Mouse (Mus musculus): ENCODE results near the gene Slamf8. TPM values are rescaled to one million over a fixed set of nuclear protein-coding genes. Genes with fewer than 3 reads are reported as not detected.

Gene Slamf8
- total RNA-seq (2021) = 1 to 10 TPM in 1 of 2 experiments, under 1 TPM in 1; 0.60 to 1.5 TPM
- long read RNA-seq, experiment 1, partial matches to known transcripts = 0 of 1 reads
- long read RNA-seq, experiment 1, other reads (novel, unspliced or antisense) = 0 of 1 reads
- long read RNA-seq, experiment 2 = 0 reads

- DNase-seq (ENCODE audit: low spot score in 2 of 2) = peak in 1 of 2 experiments; percentile 30
Observed at GRCm38 (mm10) chr1:172590385-172590784, at the start of gene Slamf8. Gene Slamf8, minus strand, starts transcription at chr1:172590568.

GRCm38 (mm10) chr1:172638781-172639180 lies 48.4 kb upstream of the Slamf8 start:
- no peak for DNase-seq (ENCODE audit: low spot score in 2 of 2)

- no peak for DNase-seq (ENCODE audit: low spot score in 2 of 2)
Observed at GRCm38 (mm10) chr1:172637801-172638200, 47.4 kb upstream of the Slamf8 start.

GRCm38 (mm10) chr1:172636266-172636665 lies 45.9 kb upstream of the Slamf8 start:
- no peak for DNase-seq (ENCODE audit: low spot score in 2 of 2)

GRCm38 (mm10) chr1:172635258-172635657 lies 44.9 kb upstream of the Slamf8 start:
- DNase-seq (ENCODE audit: low spot score in 2 of 2) = no peak

GRCm38 (mm10) chr1:172634136-172634535 lies 43.8 kb upstream of the Slamf8 start:
- no peak for DNase-seq (ENCODE audit: low spot score in 2 of 2)

GRCm38 (mm10) chr1:172632451-172633326 lies 42.3 kb upstream of the Slamf8 start, which contains the start of gene Dusp23:
Gene Dusp23, minus strand, starts transcription at chr1:172632962.
- DNase-seq (ENCODE audit: low spot score in 2 of 2) = peak; percentile 94

GRCm38 (mm10) chr1:172631721-172632120 lies 41.4 kb upstream of the Slamf8 start:
- DNase-seq (ENCODE audit: low spot score in 2 of 2) = no peak

GRCm38 (mm10) chr1:172629831-172630230 lies 39.5 kb upstream of the Slamf8 start:
- no peak for DNase-seq (ENCODE audit: low spot score in 2 of 2)

GRCm38 (mm10) chr1:172626306-172626705 lies 35.9 kb upstream of the Slamf8 start:
- DNase-seq (ENCODE audit: low spot score in 2 of 2) = no peak

GRCm38 (mm10) chr1:172624081-172624480 lies 33.7 kb upstream of the Slamf8 start:
- no peak for DNase-seq (ENCODE audit: low spot score in 2 of 2)

- no peak for DNase-seq (ENCODE audit: low spot score in 2 of 2)
Observed at GRCm38 (mm10) chr1:172623599-172623998, 33.2 kb upstream of the Slamf8 start.

- peak; percentile 81 to 84 for DNase-seq (ENCODE audit: low spot score in 2 of 2)
Observed at GRCm38 (mm10) chr1:172619235-172619634, 28.9 kb upstream of the Slamf8 start.

- peak in 1 of 2 experiments; percentile 4 for DNase-seq (ENCODE audit: low spot score in 2 of 2)
Observed at GRCm38 (mm10) chr1:172618141-172618540, 27.8 kb upstream of the Slamf8 start.

- peak in 1 of 2 experiments; percentile 8 for DNase-seq (ENCODE audit: low spot score in 2 of 2)
Observed at GRCm38 (mm10) chr1:172617365-172618076, 27.2 kb upstream of the Slamf8 start.

GRCm38 (mm10) chr1:172616537-172617300 lies 26.4 kb upstream of the Slamf8 start:
- DNase-seq (ENCODE audit: low spot score in 2 of 2) = peak in 1 of 2 experiments; percentile 11

GRCm38 (mm10) chr1:172615412-172615811 lies 25.0 kb upstream of the Slamf8 start:
- no peak for DNase-seq (ENCODE audit: low spot score in 2 of 2)

- no peak for DNase-seq (ENCODE audit: low spot score in 2 of 2)
Observed at GRCm38 (mm10) chr1:172614654-172615053, 24.3 kb upstream of the Slamf8 start.

GRCm38 (mm10) chr1:172612745-172613144 lies 22.4 kb upstream of the Slamf8 start:
- no peak for DNase-seq (ENCODE audit: low spot score in 2 of 2)

GRCm38 (mm10) chr1:172611304-172611703 lies 20.9 kb upstream of the Slamf8 start:
- DNase-seq (ENCODE audit: low spot score in 2 of 2) = no peak

GRCm38 (mm10) chr1:172602326-172602725 lies 12.0 kb upstream of the Slamf8 start, which contains the start of gene Fcrl6:
Gene Fcrl6, minus strand, starts transcription at chr1:172602551.
- no peak for DNase-seq (ENCODE audit: low spot score in 2 of 2)

Data from adrenal gland, adult 18-20 months (tissue).